Mouse (Mus musculus): ENCODE results near the gene Rad51b. TPM values are rescaled to one million over a fixed set of nuclear protein-coding genes. Genes with fewer than 3 reads are reported as not detected.

Gene Rad51b
- polyA plus RNA-seq, 1 experiment from 2014 or later, result 7.6 TPM

DNA sequence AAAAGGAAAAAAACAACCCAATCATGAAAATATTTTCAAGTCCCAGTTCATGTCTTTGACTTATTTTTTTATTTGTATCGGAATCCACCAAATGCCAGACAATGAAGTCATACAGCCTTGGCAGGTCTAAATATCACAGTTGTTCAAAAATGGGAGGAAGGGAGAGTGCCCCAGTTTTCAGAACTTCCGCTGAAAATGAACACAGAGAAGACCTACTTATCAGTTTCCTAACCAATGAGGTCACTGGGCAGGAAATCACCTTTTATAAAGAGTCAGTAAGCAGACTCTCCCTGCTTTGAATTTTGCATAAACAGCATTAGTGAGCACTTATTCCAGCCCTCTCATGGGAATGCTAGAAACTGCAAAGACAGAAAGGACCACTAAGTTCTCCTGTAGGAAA, 465.0 kb downstream of the Rad51b start:
- Histone ChIP-seq H3K4me1 (peaks cover 13% of the 10 kb centered on the region), H3K4me2 (replicated peaks) (no peak overlapping the region), H3K9me3 (no peaks in the 10 kb centered on the region), H3K27me3 (no peaks in the 10 kb centered on the region), H3K9ac (replicated peaks) (no peak overlapping the region), H3K4me3 (no peak overlapping the region), H3K27ac (replicated peaks) (no peak overlapping the region), H3K36me3 (no peaks in the 10 kb centered on the region)
- no peak for ATAC-seq (ENCODE audit: low FRiP score, low read depth)
- 86% methylated on average over 2 of the region's 2 CpGs for WGBS

DNA sequence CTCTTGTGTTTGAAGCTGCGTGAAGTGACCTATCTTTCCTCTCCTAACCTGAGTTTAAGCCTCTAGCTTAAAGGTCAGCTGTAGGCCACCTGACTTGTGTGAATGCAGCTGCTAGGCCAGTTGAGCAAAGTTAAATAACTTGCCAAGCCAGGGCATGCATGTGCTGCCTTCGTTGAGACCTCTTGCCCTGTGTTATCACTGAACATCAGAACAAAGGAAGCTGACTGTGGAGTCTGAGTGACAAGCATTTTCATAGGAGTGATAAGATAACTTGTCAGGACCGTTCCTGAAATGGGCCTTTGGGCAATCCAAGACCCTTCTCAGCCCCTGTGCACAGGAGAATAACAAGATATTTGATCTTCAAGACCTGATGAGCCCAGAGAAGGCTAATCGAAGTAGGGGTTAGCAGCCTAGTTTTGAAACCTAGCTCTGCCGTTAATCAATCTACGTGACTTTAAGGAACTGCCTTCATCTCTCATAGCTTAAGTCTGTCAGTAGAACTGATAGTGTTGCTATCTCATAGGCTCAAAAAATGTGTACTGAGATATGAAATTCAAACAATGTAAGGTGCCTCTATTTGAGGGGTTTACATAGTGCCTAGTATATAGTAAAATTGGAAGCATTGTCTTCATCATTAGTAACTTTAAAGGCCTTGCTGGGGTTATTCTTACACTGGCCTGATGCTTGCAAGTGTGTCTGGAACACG, 465.6 kb downstream of the Rad51b start:
- Histone ChIP-seq H3K27me3 (no peaks in the 10 kb centered on the region), H3K4me3 (no peak overlapping the region), H3K9ac (replicated peaks) (no peak overlapping the region), H3K9me3 (no peaks in the 10 kb centered on the region), H3K27ac (replicated peaks) (no peak overlapping the region), H3K4me1 (peaks cover 13% of the 10 kb centered on the region), H3K36me3 (no peaks in the 10 kb centered on the region), H3K4me2 (replicated peaks) (no peak overlapping the region)
- WGBS, result 89% methylated on average over 7 of the region's 7 CpGs
- no peak for ATAC-seq (ENCODE audit: low FRiP score, low read depth)

DNA sequence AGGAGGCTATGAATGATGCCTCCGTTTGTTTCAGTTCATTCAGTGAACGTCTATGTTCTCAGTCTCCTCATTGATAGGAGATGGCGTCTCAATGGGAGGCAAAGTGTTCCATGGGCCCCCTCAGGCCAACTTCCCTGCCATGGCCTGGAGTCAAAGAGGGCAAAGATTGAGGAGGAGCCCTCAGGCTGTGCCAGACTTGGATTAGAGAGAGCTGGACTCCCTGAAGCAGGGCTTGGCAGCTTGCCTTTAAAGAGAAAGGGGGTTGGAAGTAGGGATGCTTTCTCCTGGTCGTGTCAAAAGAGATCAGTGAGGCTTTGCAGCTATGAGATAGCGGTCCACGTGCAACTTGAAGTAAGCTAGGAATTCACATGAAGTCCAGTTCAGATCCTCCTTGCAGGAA, 469.0 kb downstream of the Rad51b start:
- Histone ChIP-seq H3K27ac (replicated peaks) (no peak overlapping the region), H3K9ac (replicated peaks) (no peak overlapping the region), H3K4me2 (replicated peaks) (no peak overlapping the region), H3K27me3 (no peaks in the 10 kb centered on the region), H3K9me3 (no peaks in the 10 kb centered on the region), H3K4me3 (no peak overlapping the region), H3K4me1 (0 out of 2 replicates have a peak, but pooled peaks cover 2% of the 10 kb centered on the region), H3K36me3 (no peaks in the 10 kb centered on the region)
- no peak for ATAC-seq (ENCODE audit: low FRiP score, low read depth)
- 83% methylated on average over 6 of the region's 6 CpGs for WGBS

DNA sequence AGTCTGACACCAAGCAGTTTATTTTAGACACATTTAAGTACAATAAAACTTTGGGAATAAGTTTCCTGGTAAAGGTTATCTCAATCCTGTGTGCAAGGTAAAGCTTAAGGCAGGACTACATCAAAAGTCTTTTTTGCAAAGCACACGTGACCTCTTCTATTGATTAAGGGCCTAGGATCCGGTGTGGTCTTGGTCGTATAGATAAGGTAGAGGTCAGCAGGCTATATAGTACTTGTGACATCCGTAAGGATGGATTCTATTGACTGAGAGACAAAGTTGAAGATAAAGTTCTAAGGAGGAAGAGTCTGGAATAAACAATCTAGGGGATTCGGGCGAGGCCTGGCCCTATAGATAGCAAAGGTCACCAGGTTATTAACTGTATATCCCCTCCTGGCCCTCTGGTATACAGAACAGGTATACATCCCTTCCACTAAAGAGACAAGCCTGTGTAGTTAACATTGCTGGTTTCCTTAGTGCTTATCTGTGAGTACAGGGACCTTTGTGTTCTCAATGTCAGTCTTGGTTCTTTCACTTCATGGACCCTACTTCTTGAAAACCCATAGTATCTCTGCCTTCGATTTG, 471.8 kb downstream of the Rad51b start:
- Histone ChIP-seq H3K4me1 (no peaks in the 10 kb centered on the region), H3K9ac (replicated peaks) (no peak overlapping the region), H3K4me2 (replicated peaks) (no peak overlapping the region), H3K36me3 (no peaks in the 10 kb centered on the region), H3K27ac (replicated peaks) (no peak overlapping the region), H3K4me3 (no peak overlapping the region), H3K9me3 (no peaks in the 10 kb centered on the region), H3K27me3 (no peaks in the 10 kb centered on the region)
- 93% methylated on average over 7 of the region's 7 CpGs for WGBS
- ATAC-seq (ENCODE audit: low FRiP score, low read depth), result no peak

- no peaks in the 10 kb centered on the region for H3K4me1 ChIP-seq
- H3K27me3 ChIP-seq, result no peaks in the 10 kb centered on the region
- no peak overlapping the region for H3K4me3 ChIP-seq
- H3K4me2 ChIP-seq (replicated peaks), result no peak overlapping the region
- no peak overlapping the region for H3K27ac ChIP-seq (replicated peaks)
- no peaks in the 10 kb centered on the region for H3K9me3 ChIP-seq
- ATAC-seq (ENCODE audit: low FRiP score, low read depth), result no peak
- H3K9ac ChIP-seq (replicated peaks), result no peak overlapping the region
- 87% methylated on average over 9 of the region's 9 CpGs for WGBS
- H3K36me3 ChIP-seq, result no peaks in the 10 kb centered on the region
Measured at GRCm38 (mm10) chr12:79769763-79770162, 472.7 kb downstream of the Rad51b start.

- WGBS, result 95% methylated on average over 4 of the region's 4 CpGs
Measured at GRCm38 (mm10) chr12:79771194-79771593, 474.1 kb downstream of the Rad51b start.

GRCm38 (mm10) chr12:79771741-79772140, 474.7 kb downstream of the Rad51b start:
- Histone ChIP-seq H3K4me3 (no peak overlapping the region), H3K9ac (replicated peaks) (no peak overlapping the region), H3K27ac (replicated peaks) (no peak overlapping the region), H3K4me1 (no peaks in the 10 kb centered on the region), H3K27me3 (no peaks in the 10 kb centered on the region), H3K4me2 (replicated peaks) (no peak overlapping the region), H3K36me3 (no peaks in the 10 kb centered on the region), H3K9me3 (no peaks in the 10 kb centered on the region)
- ATAC-seq (ENCODE audit: low FRiP score, low read depth), result no peak
- 94% methylated on average over 3 of the region's 3 CpGs for WGBS

More at GRCm38 (mm10) chr12:79771194-79771593, 474.1 kb downstream of the Rad51b start:
- Histone ChIP-seq H3K4me1 (no peaks in the 10 kb centered on the region), H3K4me3 (no peak overlapping the region), H3K9me3 (no peaks in the 10 kb centered on the region), H3K27me3 (no peaks in the 10 kb centered on the region), H3K27ac (replicated peaks) (no peak overlapping the region), H3K4me2 (replicated peaks) (no peak overlapping the region), H3K9ac (replicated peaks) (no peak overlapping the region), H3K36me3 (no peaks in the 10 kb centered on the region)
- no peak for ATAC-seq (ENCODE audit: low FRiP score, low read depth)

DNA sequence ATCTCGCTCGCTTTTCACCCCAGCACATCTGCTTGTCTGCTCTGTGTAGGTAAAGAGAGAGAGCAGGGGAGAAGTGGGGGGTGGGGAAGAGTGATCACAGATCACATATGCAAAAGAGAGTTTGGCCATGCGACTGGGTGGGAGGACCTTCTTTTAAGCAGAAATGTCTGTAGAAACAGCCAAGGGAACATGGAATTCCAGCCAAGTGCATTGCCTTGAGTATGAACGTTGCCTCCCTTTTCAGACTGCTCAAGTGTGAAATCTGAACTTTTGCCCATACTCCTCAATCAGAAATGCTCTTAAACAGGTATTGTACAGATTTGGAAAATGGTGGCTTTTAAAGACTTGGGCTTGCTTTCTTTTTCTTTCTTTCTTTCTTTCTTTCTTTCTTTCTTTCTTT, 476.2 kb downstream of the Rad51b start:
- 94% methylated on average over 4 of the region's 4 CpGs for WGBS
- ATAC-seq (ENCODE audit: low FRiP score, low read depth), result no peak
- H3K36me3 ChIP-seq, result no peaks in the 10 kb centered on the region
- H3K9me3 ChIP-seq, result no peaks in the 10 kb centered on the region
- no peak overlapping the region for H3K27ac ChIP-seq (replicated peaks)
- H3K4me1 ChIP-seq, result no peaks in the 10 kb centered on the region
- no peak overlapping the region for H3K4me2 ChIP-seq (replicated peaks)
- H3K4me3 ChIP-seq, result no peak overlapping the region
- no peaks in the 10 kb centered on the region for H3K27me3 ChIP-seq
- no peak overlapping the region for H3K9ac ChIP-seq (replicated peaks)

GRCm38 (mm10) chr12:79774571-79774970, 477.5 kb downstream of the Rad51b start:
- Histone ChIP-seq H3K9ac (replicated peaks) (no peak overlapping the region), H3K4me1 (no peaks in the 10 kb centered on the region), H3K4me3 (no peak overlapping the region), H3K4me2 (replicated peaks) (no peak overlapping the region), H3K36me3 (no peaks in the 10 kb centered on the region), H3K27ac (replicated peaks) (no peak overlapping the region), H3K9me3 (no peaks in the 10 kb centered on the region), H3K27me3 (no peaks in the 10 kb centered on the region)
- ATAC-seq (ENCODE audit: low FRiP score, low read depth), result no peak
- 77% methylated on average over 4 of the region's 4 CpGs for WGBS

DNA sequence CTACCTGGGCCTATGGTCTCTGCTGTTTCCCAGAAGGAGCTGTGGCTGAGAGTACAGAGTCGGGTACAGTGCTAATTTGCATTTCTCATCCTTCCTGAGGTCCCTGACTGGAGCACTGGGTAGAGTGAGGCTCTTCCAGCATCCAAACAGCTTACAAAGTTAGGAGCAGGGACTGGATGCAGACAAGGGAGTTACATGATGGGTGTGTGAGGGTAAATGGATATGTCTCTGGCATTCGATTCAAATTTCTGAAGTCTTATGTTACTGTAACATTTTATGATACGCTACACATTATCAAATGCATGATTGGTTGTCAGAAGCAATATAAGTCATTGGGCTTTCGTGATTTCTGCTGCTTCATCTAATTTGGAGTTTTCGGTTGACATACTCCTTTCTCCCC, 479.7 kb downstream of the Rad51b start:
- no peaks in the 10 kb centered on the region for H3K9me3 ChIP-seq
- no peak overlapping the region for H3K9ac ChIP-seq (replicated peaks)
- WGBS, result 86% methylated on average over 5 of the region's 5 CpGs
- H3K4me3 ChIP-seq, result no peak overlapping the region
- no peaks in the 10 kb centered on the region for H3K36me3 ChIP-seq
- H3K4me1 ChIP-seq, result no peaks in the 10 kb centered on the region
- H3K27me3 ChIP-seq, result no peaks in the 10 kb centered on the region
- no peak for ATAC-seq (ENCODE audit: low FRiP score, low read depth)
- no peak overlapping the region for H3K27ac ChIP-seq (replicated peaks)
- H3K4me2 ChIP-seq (replicated peaks), result no peak overlapping the region

DNA sequence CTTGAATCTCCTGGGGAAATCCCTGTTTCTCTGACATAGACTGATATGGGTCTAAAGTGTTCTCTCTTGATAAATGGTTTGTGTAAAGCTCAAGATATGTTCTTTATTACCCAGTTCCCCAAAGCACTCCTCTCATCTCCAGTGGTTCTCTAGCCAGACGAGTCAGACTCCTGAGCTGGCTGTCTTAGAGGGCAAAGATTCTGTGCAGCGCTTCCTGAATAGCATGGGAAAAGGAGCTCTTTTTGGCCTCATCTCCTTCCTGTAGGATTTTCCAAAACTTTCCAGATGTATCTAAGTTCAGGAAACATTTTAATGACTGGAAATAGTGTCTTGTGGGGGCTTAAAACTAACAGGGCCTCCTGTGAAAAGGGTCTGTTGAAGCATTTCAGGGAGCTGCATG, 483.7 kb downstream of the Rad51b start:
- WGBS, result 76% methylated on average over 2 of the region's 2 CpGs
- H3K4me2 ChIP-seq (replicated peaks), result no peak overlapping the region
- H3K27ac ChIP-seq (replicated peaks), result no peak overlapping the region

GRCm38 (mm10) chr12:79781788-79782187, 484.7 kb downstream of the Rad51b start:
- 84% methylated on average over 5 of the region's 5 CpGs for WGBS
- no peak overlapping the region for H3K4me2 ChIP-seq (replicated peaks)
- no peak for ATAC-seq (ENCODE audit: low FRiP score, low read depth)
- no peak overlapping the region for H3K4me3 ChIP-seq
- 0 out of 2 replicates have a peak, but pooled peaks cover 3% of the 10 kb centered on the region for H3K9me3 ChIP-seq
- no peaks in the 10 kb centered on the region for H3K27me3 ChIP-seq
- no peak overlapping the region for H3K9ac ChIP-seq (replicated peaks)
- peaks cover 4% of the 10 kb centered on the region; the same call in 1 of the 2 replicates for H3K36me3 ChIP-seq
- H3K4me1 ChIP-seq, result no peaks in the 10 kb centered on the region
- H3K27ac ChIP-seq (replicated peaks), result no peak overlapping the region

More for the DNA sequence above, 483.7 kb downstream of the Rad51b start:
- Histone ChIP-seq H3K9ac (replicated peaks) (no peak overlapping the region), H3K4me3 (no peak overlapping the region), H3K9me3 (no peaks in the 10 kb centered on the region), H3K4me1 (no peaks in the 10 kb centered on the region), H3K27me3 (no peaks in the 10 kb centered on the region), H3K36me3 (peaks cover 4% of the 10 kb centered on the region; the same call in 1 of the 2 replicates)
- ATAC-seq (ENCODE audit: low FRiP score, low read depth), result no peak

Data from midbrain, embryonic 12.5 days (tissue).